Mouse (Mus musculus) brain, embryonic 14.5 days (tissue): ENCODE data around the gene Ebp.

Experiments used
- CTCF ChIP-seq: fragments of 200-500 bp; IDR thresholded peaks from 2 replicates; pipeline ENCODE4 v1.5.1; 2012; ENCODE audit warnings: inconsistent platforms, mild to moderate bottlenecking, moderate library complexity, borderline replicate concordance; ENCODE audit not compliant: insufficient read depth, insufficient read length; ENCODE audit errors: extremely low read depth
- POLR2A ChIP-seq: fragments of 200-500 bp; IDR thresholded peaks from 2 replicates; pipeline ENCODE4 v1.6.1; 2012; ENCODE audit warnings: mild to moderate bottlenecking, inconsistent platforms, borderline replicate concordance; ENCODE audit not compliant: poor library complexity, insufficient read depth, insufficient read length, severe bottlenecking; ENCODE audit errors: extremely low read depth

DNA sequence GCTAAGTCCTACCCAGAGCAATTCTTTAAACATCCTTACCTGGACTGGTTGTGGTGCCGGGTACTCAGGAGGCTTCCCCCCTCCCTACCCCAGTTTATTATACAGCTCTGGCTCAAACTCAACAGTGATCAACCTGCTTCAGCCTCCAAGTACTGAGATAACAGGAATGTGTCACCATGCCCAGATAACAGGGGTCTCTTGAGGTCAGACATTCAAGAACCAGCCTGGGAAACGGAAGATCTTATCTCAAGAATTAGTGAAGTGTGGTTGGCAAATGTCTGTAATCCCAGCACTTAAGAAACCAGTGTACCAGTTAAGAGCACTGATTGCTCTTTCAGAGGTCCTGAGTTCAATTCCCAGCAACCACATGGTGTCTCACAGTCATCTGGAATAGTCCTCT lies 24.8 kb upstream of the Ebp start:
- no peak for TF ChIP-seq CTCF
- TF ChIP-seq POLR2A = no peak
